Mouse (Mus musculus) intestine, embryonic 16.5 days (tissue): ENCODE results near the gene Resp18. TPM values are rescaled to one million over a fixed set of nuclear protein-coding genes. Genes with fewer than 3 reads are reported as not detected.

Experiments
- ATAC-seq: fragments of 200-750 bp; cut with Nextera tagmentation; 2 replicates; pipeline ENCODE4 v1.8.0; 2017; ENCODE audit warnings: moderate TSS enrichment, moderate library complexity
- H3K27ac ChIP-seq: fragments of 300-500 bp; sonication (generic); 2 replicates; pipeline ENCODE4 v1.5.1; 2014; ENCODE audit warnings: mild to moderate bottlenecking, low read length
- H3K27me3 ChIP-seq: fragments of 300-500 bp; sonication (generic); replicated peaks from 2 replicates; pipeline ENCODE4 v1.6.1; 2014; ENCODE audit warnings: low read length, control low read depth, mixed read lengths; ENCODE audit not compliant: control insufficient read depth, insufficient read depth
- H3K36me3 ChIP-seq: fragments of 300-500 bp; sonication (generic); 2 replicates; pipeline ENCODE4 v1.6.1; 2014; ENCODE audit warnings: low read length, control low read depth; ENCODE audit not compliant: control insufficient read depth, insufficient read depth
- H3K4me1 ChIP-seq: fragments of 300-500 bp; sonication (generic); 2 replicates; pipeline ENCODE4 v1.6.1; 2014; ENCODE audit warnings: low read length, control low read depth, mixed read lengths; ENCODE audit not compliant: control insufficient read depth, insufficient read depth
- H3K4me2 ChIP-seq: fragments of 300-500 bp; sonication (generic); 2 replicates; pipeline ENCODE4 v1.6.1; 2014; ENCODE audit warnings: low read depth, low read length, control low read depth
- H3K4me3 ChIP-seq: fragments of 300-500 bp; sonication (generic); 2 replicates; pipeline ENCODE4 v1.5.1; 2014; ENCODE audit warnings: mild to moderate bottlenecking, low read length
- H3K9ac ChIP-seq: fragments of 300-500 bp; sonication (generic); 2 replicates; pipeline ENCODE4 v1.6.1; 2014; ENCODE audit warnings: low read depth, low read length
- H3K9me3 ChIP-seq: fragments of 300-500 bp; sonication (generic); 2 replicates; pipeline ENCODE4 v1.6.1; 2016; ENCODE audit warnings: low read length, control low read depth; ENCODE audit not compliant: control insufficient read depth
- WGBS: fragments of 180-500 bp; shearing (Covaris S2); extraction: QIAGEN DNeasy Blood & Tissue Kit; methylation state at CpG from one replicate; pipeline ENCODE4 v1.1.7; 2014; 5-methylcytosine and 5-hydroxymethylcytosine counted together
- polyA plus RNA-seq: library from polyadenylated mRNA; unstranded; fragments of >200 nt; fragmentation: Nextera tagmentation; extraction: Ambion mirVana; gene quantifications from 2 replicates; pipeline ENCODE4 v1.2.1, GENCODE M21; 2015

Resp18 gene
- polyA plus RNA-seq, 1 experiment from 2014 or later: 9.2 TPM

- no peak overlapping the region for H3K4me3 ChIP-seq
- no peaks in the 10 kb centered on the region for H3K4me1 ChIP-seq
- WGBS: 86% methylated on average over 7 of the region's 7 CpGs
- no peak overlapping the region for H3K27ac ChIP-seq
- H3K9ac ChIP-seq: no peak overlapping the region
- H3K36me3 ChIP-seq: no peaks in the 10 kb centered on the region
- H3K27me3 ChIP-seq: no peaks in the 10 kb centered on the region
- no peak overlapping the region for H3K4me2 ChIP-seq
- no peak for ATAC-seq
- H3K9me3 ChIP-seq: no peaks in the 10 kb centered on the region
Observed at GRCm38 (mm10) chr1:75284911-75285310, 6.7 kb upstream of the Resp18 start.

- no peak overlapping the region for H3K4me2 ChIP-seq
- no peaks in the 10 kb centered on the region for H3K9me3 ChIP-seq
- no peak for ATAC-seq
- H3K27me3 ChIP-seq: peaks cover 5% of the 10 kb centered on the region; the same call in 1 of the 2 replicates
- 69% methylated on average over 5 of the region's 5 CpGs for WGBS
- H3K4me1 ChIP-seq: no peaks in the 10 kb centered on the region
- H3K27ac ChIP-seq: no peak overlapping the region
- no peaks in the 10 kb centered on the region for H3K36me3 ChIP-seq
- no peak overlapping the region for H3K4me3 ChIP-seq
- no peak overlapping the region for H3K9ac ChIP-seq
Observed at GRCm38 (mm10) chr1:75283017-75283416, 4.8 kb upstream of the Resp18 start.

- H3K9me3 ChIP-seq: no peaks in the 10 kb centered on the region
- H3K4me2 ChIP-seq: no peak overlapping the region
- 5% methylated on average over 23 of the region's 23 CpGs for WGBS
- no peaks in the 10 kb centered on the region for H3K36me3 ChIP-seq
- H3K27me3 ChIP-seq: peaks cover 9% of the 10 kb centered on the region
- ATAC-seq: no peak
- no peak overlapping the region for H3K27ac ChIP-seq
- H3K4me1 ChIP-seq: no peaks in the 10 kb centered on the region
- no peak overlapping the region for H3K9ac ChIP-seq
- H3K4me3 ChIP-seq: 0 out of 2 replicates have a peak overlapping the region, but pooled peaks have one; percentile 5
Observed at GRCm38 (mm10) chr1:75277195-75278188, 723 bp downstream of the Resp18 start.

GRCm38 (mm10) chr1:75264091-75264880 lies 13.9 kb downstream of the Resp18 start, which contains the start of gene Ptprn:
Gene Ptprn (minus strand): TSS chr1:75264502.
- Histone ChIP-seq H3K4me1 (no peaks in the 10 kb centered on the region), H3K9ac (no peak within 1 kb of the TSS), H3K27me3 (peaks cover 26% of the 10 kb centered on the region), H3K9me3 (no peaks in the 10 kb centered on the region), H3K4me2 (no peak within 1 kb of the TSS), H3K36me3 (no peaks in the 10 kb centered on the region), H3K4me3 (0 out of 2 replicates have a peak within 1 kb of the TSS, but pooled peaks have one; percentile 11), H3K27ac (no peak within 1 kb of the TSS)
- WGBS: 11% methylated on average over 32 of the region's 32 CpGs
- ATAC-seq: no peak

- Histone ChIP-seq H3K27ac (no peak overlapping the region), H3K9ac (no peak overlapping the region), H3K4me1 (no peaks in the 10 kb centered on the region), H3K4me3 (0 out of 2 replicates have a peak overlapping the region, but pooled peaks have one; percentile 11), H3K36me3 (no peaks in the 10 kb centered on the region), H3K27me3 (peaks cover 26% of the 10 kb centered on the region), H3K9me3 (no peaks in the 10 kb centered on the region), H3K4me2 (no peak overlapping the region)
- 2% methylated on average over 40 of the region's 40 CpGs for WGBS
- ATAC-seq: peak; percentile 50; the same call in 1 of the 2 replicates
Observed at GRCm38 (mm10) chr1:75262969-75263951, 15.0 kb downstream of the Resp18 start.

GRCm38 (mm10) chr1:75261278-75261677 lies 16.9 kb downstream of the Resp18 start:
- no peak for ATAC-seq
- Histone ChIP-seq H3K4me3 (no peak overlapping the region), H3K4me1 (no peaks in the 10 kb centered on the region), H3K9me3 (no peaks in the 10 kb centered on the region), H3K27me3 (peaks cover 26% of the 10 kb centered on the region), H3K27ac (no peak overlapping the region), H3K36me3 (no peaks in the 10 kb centered on the region), H3K4me2 (no peak overlapping the region), H3K9ac (no peak overlapping the region)

GRCm38 (mm10) chr1:75255516-75256046 lies 22.6 kb downstream of the Resp18 start:
- no peak for ATAC-seq

GRCm38 (mm10) chr1:75254625-75255013 lies 23.6 kb downstream of the Resp18 start:
- ATAC-seq: no peak
- Histone ChIP-seq H3K4me2 (no peak overlapping the region), H3K27ac (no peak overlapping the region), H3K9ac (no peak overlapping the region), H3K36me3 (no peaks in the 10 kb centered on the region), H3K4me1 (peaks cover 4% of the 10 kb centered on the region; the same call in 1 of the 2 replicates), H3K9me3 (no peaks in the 10 kb centered on the region), H3K27me3 (no peaks in the 10 kb centered on the region), H3K4me3 (no peak overlapping the region)
- 73% methylated on average over 8 of the region's 8 CpGs for whole genome bisulfite sequencing

More at GRCm38 (mm10) chr1:75255516-75256046, 22.6 kb downstream of the Resp18 start:
- no peak overlapping the region for H3K4me3 ChIP-seq
- H3K36me3 ChIP-seq: no peaks in the 10 kb centered on the region
- H3K27ac ChIP-seq: no peak overlapping the region
- no peak overlapping the region for H3K4me2 ChIP-seq
- peaks cover 4% of the 10 kb centered on the region; the same call in 1 of the 2 replicates for H3K4me1 ChIP-seq
- no peaks in the 10 kb centered on the region for H3K9me3 ChIP-seq
- 57% methylated on average over 10 of the region's 10 CpGs for WGBS
- no peaks in the 10 kb centered on the region for H3K27me3 ChIP-seq
- H3K9ac ChIP-seq: 0 out of 2 replicates have a peak overlapping the region, but pooled peaks have one; percentile 27
